Mouse (Mus musculus): ENCODE data around the gene Tyms.

DNA sequence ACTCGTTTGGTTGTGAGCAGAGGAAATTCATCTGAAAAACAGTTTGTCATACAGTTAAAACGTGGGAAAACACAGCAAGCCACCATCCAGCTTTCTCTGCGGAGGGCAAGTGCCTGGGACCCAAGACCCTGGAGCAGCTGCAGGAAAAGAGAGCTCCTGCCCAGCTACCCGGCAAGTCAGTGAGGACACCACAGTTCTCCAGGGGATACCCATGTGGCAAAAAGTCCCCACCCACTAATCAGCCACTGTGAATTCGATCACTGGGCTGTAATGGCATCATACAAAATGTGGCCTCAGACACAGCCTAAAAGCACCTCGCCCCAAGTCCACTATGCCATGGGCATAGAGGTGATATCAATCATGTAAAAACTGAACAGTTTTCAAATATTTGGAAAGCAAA, 1.7 kb downstream of the Tyms start:
- TF ChIP-seq EP300 (IDR thresholded peaks at IDR 0.05; ENCODE audit: low read depth), result no peak
- TF ChIP-seq CTCF (IDR thresholded peaks at IDR 0.05; ENCODE audit: low read depth), result no peak
